Mouse (Mus musculus): Measurements from ENCODE around the gene Gm11444.

DNA sequence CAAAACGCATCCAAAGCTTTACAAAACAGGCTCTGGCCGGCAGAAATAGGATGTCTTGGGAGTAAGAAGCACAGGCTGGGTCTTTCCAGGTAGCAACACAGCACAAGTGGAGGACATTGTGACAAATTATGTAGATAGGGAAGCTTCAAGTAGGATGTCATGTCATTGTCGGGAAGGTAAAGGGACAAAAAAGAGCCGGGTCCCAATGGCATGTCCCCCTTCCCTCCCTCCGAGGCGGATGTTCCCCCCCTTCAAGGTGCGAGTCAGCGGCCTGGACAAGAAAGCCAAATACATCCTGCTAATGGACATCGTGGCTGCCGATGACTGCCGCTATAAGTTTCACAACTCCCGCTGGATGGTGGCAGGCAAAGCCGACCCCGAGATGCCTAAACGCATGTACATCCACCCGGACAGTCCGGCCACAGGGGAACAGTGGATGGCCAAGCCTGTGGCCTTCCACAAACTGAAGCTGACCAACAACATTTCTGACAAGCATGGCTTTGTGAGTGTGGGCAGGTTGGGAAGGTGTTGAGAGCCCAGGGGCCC, 15.7 kb downstream of the Gm11444 start:
- TF ChIP-seq CTCF (IDR thresholded peaks at IDR 0.05; ENCODE audit: low read depth, low read length) = no peak
- no peak for TF ChIP-seq EP300 (IDR thresholded peaks at IDR 0.05; ENCODE audit: insufficient read depth, low read depth, low read length)
- no peak for TF ChIP-seq POLR2A (IDR thresholded peaks at IDR 0.05; ENCODE audit: insufficient read depth, low read length)

Measured in ES-Bruce4 (cell line).